Mouse (Mus musculus) heart, embryonic 16.5 days (tissue): ENCODE results near the gene Hfe2. TPM values are rescaled to one million over a fixed set of nuclear protein-coding genes. Genes with fewer than 3 reads are reported as not detected.
A peak's percentile ranks its signal among the peaks of the same experiment; 100 is the strongest.

Experiments used
- ATAC-seq: fragments of 200-750 bp; cut with Nextera tagmentation; replicated peaks from 2 replicates; pipeline ENCODE4 v1.8.0; 2017; ENCODE audit warnings: moderate number of reproducible peaks; ENCODE audit not compliant: insufficient read depth, low FRiP score; ENCODE audit errors: extremely low read depth
- H3K27ac ChIP-seq: fragments of 300-500 bp; sonication (generic); 2 replicates; pipeline ENCODE4 v1.5.1; 2014; ENCODE audit warnings: mild to moderate bottlenecking, low read length, control low read depth, moderate library complexity
- H3K27me3 ChIP-seq: fragments of 300-500 bp; sonication (generic); 2 replicates; pipeline ENCODE4 v1.6.1; 2014; ENCODE audit warnings: low read length, mixed read lengths; ENCODE audit not compliant: control insufficient read depth, insufficient read depth
- H3K36me3 ChIP-seq: fragments of 300-500 bp; sonication (generic); 2 replicates; pipeline ENCODE4 v1.6.1; 2014; ENCODE audit not compliant: control insufficient read depth, insufficient read depth
- H3K4me1 ChIP-seq: fragments of 300-500 bp; sonication (generic); 2 replicates; pipeline ENCODE4 v1.6.1; 2014; ENCODE audit warnings: low read length, mixed read lengths; ENCODE audit not compliant: control insufficient read depth, insufficient read depth
- H3K4me2 ChIP-seq: fragments of 300-500 bp; sonication (generic); 2 replicates; pipeline ENCODE4 v1.6.1; 2014; ENCODE audit warnings: low read depth, mild to moderate bottlenecking, control low read depth, low read length
- H3K4me3 ChIP-seq: fragments of 300-500 bp; sonication (generic); 2 replicates; pipeline ENCODE4 v1.5.1; 2014; ENCODE audit warnings: mild to moderate bottlenecking, control low read depth, low read length
- H3K9ac ChIP-seq: fragments of 300-500 bp; sonication (generic); 2 replicates; pipeline ENCODE4 v1.6.1; 2014; ENCODE audit warnings: low read length, control low read depth
- H3K9me3 ChIP-seq: fragments of 300-500 bp; sonication (generic); replicated peaks from 2 replicates; pipeline ENCODE4 v1.6.1; 2016; ENCODE audit warnings: low read length; ENCODE audit not compliant: control insufficient read depth
- WGBS: fragments of 180-500 bp; shearing (Covaris S2); extraction: QIAGEN DNeasy Blood & Tissue Kit; methylation state at CpG from one replicate; pipeline ENCODE4 v1.1.7; 2014; 5-methylcytosine and 5-hydroxymethylcytosine counted together
- polyA plus RNA-seq: library from polyadenylated mRNA; unstranded; fragments of >200 nt; fragmentation: Nextera tagmentation; extraction: Ambion mirVana; gene quantifications from 2 replicates; pipeline ENCODE4 v1.2.1, GENCODE M21; 2015

The Hfe2 gene
- polyA plus RNA-seq, 1 experiment from 2014 or later = 10.9 TPM

- H3K4me2 ChIP-seq = peak overlapping the region; percentile 81
- peak overlapping the region; percentile 86 for H3K4me3 ChIP-seq
- H3K4me1 ChIP-seq = peaks cover 17% of the 10 kb centered on the region
- ATAC-seq = no peak
- H3K36me3 ChIP-seq = peaks cover 21% of the 10 kb centered on the region
- peak overlapping the region; percentile 82 for H3K9ac ChIP-seq
- H3K27ac ChIP-seq = peak overlapping the region; percentile 97
- WGBS = 2% methylated on average over 22 of the region's 22 CpGs
- no peaks in the 10 kb centered on the region for H3K9me3 ChIP-seq
- no peaks in the 10 kb centered on the region for H3K27me3 ChIP-seq
Measured at GRCm38 (mm10) chr3:96556651-96557635, 32.0 kb downstream of the Hfe2 start.

GRCm38 (mm10) chr3:96557694-96558093 is 32.7 kb downstream of the Hfe2 start, which contains the start of gene Txnip:
TSS of gene Txnip (plus strand) at chr3:96557957.
- peak; percentile 96 for ATAC-seq
- H3K27me3 ChIP-seq = no peaks in the 10 kb centered on the region
- H3K4me2 ChIP-seq = peak within 1 kb of the TSS; percentile 81
- H3K27ac ChIP-seq = peak within 1 kb of the TSS; percentile 97
- WGBS = 0% methylated on average over 26 of the region's 26 CpGs
- H3K4me3 ChIP-seq = peak within 1 kb of the TSS; percentile 86
- H3K9me3 ChIP-seq = no peaks in the 10 kb centered on the region
- H3K9ac ChIP-seq = peak within 1 kb of the TSS; percentile 96
- peaks cover 18% of the 10 kb centered on the region for H3K4me1 ChIP-seq
- peaks cover 21% of the 10 kb centered on the region for H3K36me3 ChIP-seq

GRCm38 (mm10) chr3:96558159-96558558 is 33.2 kb downstream of the Hfe2 start:
- no peaks in the 10 kb centered on the region for H3K27me3 ChIP-seq
- no peaks in the 10 kb centered on the region for H3K9me3 ChIP-seq
- H3K4me2 ChIP-seq = peak overlapping the region; percentile 70
- H3K4me3 ChIP-seq = peak overlapping the region; percentile 86
- H3K9ac ChIP-seq = peak overlapping the region; percentile 96
- H3K27ac ChIP-seq = peak overlapping the region; percentile 94
- ATAC-seq = no peak
- WGBS = under 1% methylated on average over 17 of the region's 17 CpGs
- peaks cover 21% of the 10 kb centered on the region for H3K36me3 ChIP-seq
- peaks cover 20% of the 10 kb centered on the region for H3K4me1 ChIP-seq

DNA sequence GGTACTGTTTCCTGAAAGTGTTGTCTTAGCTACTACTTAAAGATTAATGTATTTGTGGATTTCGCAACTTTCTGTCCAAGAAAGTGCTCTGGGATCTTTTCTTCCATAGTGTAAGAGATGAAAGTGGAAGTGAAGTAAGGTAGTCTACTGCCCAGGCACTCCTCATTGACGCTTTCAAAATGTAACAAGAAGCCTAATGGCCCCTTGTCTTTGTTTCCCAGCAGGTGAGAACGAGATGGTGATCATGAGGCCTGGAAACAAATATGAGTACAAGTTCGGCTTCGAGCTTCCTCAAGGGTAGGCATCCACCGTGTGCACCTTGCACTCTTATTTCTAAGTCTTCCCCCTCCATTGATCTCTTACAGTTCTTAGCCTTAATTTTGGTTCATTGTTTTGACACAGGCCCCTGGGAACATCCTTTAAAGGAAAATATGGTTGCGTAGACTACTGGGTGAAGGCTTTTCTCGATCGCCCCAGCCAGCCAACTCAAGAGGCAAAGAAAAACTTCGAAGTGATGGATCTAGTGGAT is 33.8 kb downstream of the Hfe2 start:
- no peak for ATAC-seq
- H3K9ac ChIP-seq = peak overlapping the region; percentile 96
- WGBS = 7% methylated on average over 10 of the region's 10 CpGs
- H3K4me2 ChIP-seq = peak overlapping the region; percentile 70
- H3K4me1 ChIP-seq = peaks cover 22% of the 10 kb centered on the region
- peak overlapping the region; percentile 86 for H3K4me3 ChIP-seq
- peaks cover 21% of the 10 kb centered on the region for H3K36me3 ChIP-seq
- H3K27me3 ChIP-seq = no peaks in the 10 kb centered on the region
- peak overlapping the region; percentile 94 for H3K27ac ChIP-seq
- H3K9me3 ChIP-seq = no peaks in the 10 kb centered on the region

DNA sequence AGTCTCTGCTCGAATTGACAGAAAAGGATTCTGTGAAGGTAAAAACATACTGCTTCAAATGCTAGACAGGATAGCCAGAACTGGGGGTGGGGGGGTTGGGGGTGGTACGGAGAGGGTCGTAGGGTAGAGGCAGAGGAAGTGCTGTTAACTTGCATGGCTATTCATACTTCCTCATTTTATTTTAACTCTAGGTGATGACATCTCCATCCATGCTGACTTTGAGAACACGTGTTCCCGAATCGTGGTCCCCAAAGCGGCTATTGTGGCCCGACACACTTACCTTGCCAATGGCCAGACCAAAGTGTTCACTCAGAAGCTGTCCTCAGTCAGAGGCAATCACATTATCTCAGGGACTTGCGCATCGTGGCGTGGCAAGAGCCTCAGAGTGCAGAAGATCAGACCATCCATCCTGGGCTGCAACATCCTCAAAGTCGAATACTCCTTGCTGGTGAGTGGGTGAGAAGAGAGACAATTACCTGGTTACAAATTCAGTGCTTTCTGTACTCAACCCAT is 34.5 kb downstream of the Hfe2 start:
- Histone ChIP-seq H3K4me1 (peaks cover 29% of the 10 kb centered on the region), H3K9me3 (no peaks in the 10 kb centered on the region), H3K27me3 (no peaks in the 10 kb centered on the region), H3K4me3 (peak overlapping the region; percentile 86), H3K4me2 (peak overlapping the region; percentile 70), H3K36me3 (peaks cover 21% of the 10 kb centered on the region), H3K27ac (peak overlapping the region; percentile 94), H3K9ac (peak overlapping the region; percentile 96)
- 18% methylated on average over 12 of the region's 12 CpGs for WGBS
- ATAC-seq = no peak

- peak overlapping the region; percentile 70 for H3K4me2 ChIP-seq
- peak overlapping the region; percentile 86 for H3K4me3 ChIP-seq
- ATAC-seq = no peak
- 28% methylated on average over 23 of the region's 23 CpGs for WGBS
- peak overlapping the region; percentile 94 for H3K27ac ChIP-seq
- no peaks in the 10 kb centered on the region for H3K9me3 ChIP-seq
- H3K4me1 ChIP-seq = peaks cover 29% of the 10 kb centered on the region
- peak overlapping the region; percentile 96 for H3K9ac ChIP-seq
- H3K36me3 ChIP-seq = peaks cover 21% of the 10 kb centered on the region
- H3K27me3 ChIP-seq = no peaks in the 10 kb centered on the region
Measured at GRCm38 (mm10) chr3:96559911-96560850, 35.2 kb downstream of the Hfe2 start.

- Histone ChIP-seq H3K4me2 (peak overlapping the region; percentile 70), H3K9me3 (no peaks in the 10 kb centered on the region), H3K27me3 (no peaks in the 10 kb centered on the region), H3K4me3 (peak overlapping the region; percentile 86), H3K27ac (peak overlapping the region; percentile 94), H3K4me1 (peaks cover 20% of the 10 kb centered on the region), H3K36me3 (peaks cover 21% of the 10 kb centered on the region), H3K9ac (peak overlapping the region; percentile 96)
- 58% methylated on average over 9 of the region's 9 CpGs for whole genome bisulfite sequencing
- no peak for ATAC-seq
Measured at GRCm38 (mm10) chr3:96560881-96561668, 36.1 kb downstream of the Hfe2 start.
